Mouse (Mus musculus): Measurements from ENCODE around the gene Map6d1. TPM values are rescaled to one million over a fixed set of nuclear protein-coding genes. Genes with fewer than 3 reads are reported as not detected.

Gene Map6d1
- total RNA-seq, 2 experiments from 2014 or later: 0.26 to 0.78 TPM

GRCm38 (mm10) chr16:20227504-20227903 is 13.7 kb downstream of the Map6d1 start:
- Histone ChIP-seq H3K4me3 (no peak overlapping the region), H3K27ac (no peak overlapping the region)
- no peak for DNase-seq
- 0 out of 2 replicates have a peak, but pooled peaks have one; percentile 9 for TF ChIP-seq CTCF (IDR thresholded peaks at IDR 0.05)
- intact Hi-C loops (cut with DNase I): no loop called here

DNA sequence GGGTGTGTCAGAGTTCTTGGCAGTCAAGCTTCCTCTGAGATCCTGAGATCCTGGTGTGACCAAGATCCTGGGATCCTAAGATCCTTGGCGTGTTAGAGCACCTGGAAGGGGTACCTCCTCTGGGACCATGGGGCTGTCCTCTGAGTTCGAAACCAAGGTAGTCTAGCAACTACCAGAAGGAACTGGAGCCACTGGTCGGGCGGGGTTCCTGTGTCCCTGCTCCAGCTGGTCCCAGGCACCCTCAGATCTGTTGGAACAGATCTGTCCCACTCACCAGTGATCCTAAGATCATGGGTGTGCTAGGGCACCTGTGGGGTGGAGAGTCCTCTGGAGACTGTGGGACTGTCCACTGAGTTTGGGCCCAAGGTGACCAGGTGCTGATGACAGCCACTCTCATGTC is 14.5 kb downstream of the Map6d1 start:
- H3K27ac ChIP-seq: no peak overlapping the region
- TF ChIP-seq CTCF (IDR thresholded peaks at IDR 0.05): no peak
- no peak overlapping the region for H3K4me3 ChIP-seq
- intact Hi-C loops (cut with DNase I): no loop called here
- DNase-seq: no peak

DNA sequence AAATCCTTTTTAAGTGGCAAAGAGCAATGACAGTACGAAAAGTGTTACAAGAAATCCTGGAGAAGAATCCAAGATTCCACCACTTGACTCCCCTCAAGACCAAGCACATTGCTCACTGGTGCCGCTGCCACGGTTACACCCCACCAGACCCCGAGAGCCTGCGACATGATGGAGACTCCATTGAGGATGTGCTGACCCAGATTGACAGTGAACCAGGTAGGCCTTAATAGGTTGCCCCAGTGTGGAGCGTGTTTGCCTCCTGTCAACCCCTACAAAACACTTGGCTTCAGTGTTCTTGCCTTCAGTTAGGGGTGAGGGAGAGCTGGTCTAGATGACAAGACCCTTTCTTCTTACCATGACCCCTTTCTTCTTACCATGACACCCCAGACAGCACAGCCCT is 18.4 kb downstream of the Map6d1 start:
- DNase-seq: no peak
- no peak overlapping the region for H3K4me3 ChIP-seq
- no peak overlapping the region for H3K27ac ChIP-seq
- intact Hi-C loops (cut with DNase I): no loop called here
- no peak for TF ChIP-seq CTCF (IDR thresholded peaks at IDR 0.05)

GRCm38 (mm10) chr16:20213591-20214226 is 27.4 kb downstream of the Map6d1 start:
- Histone ChIP-seq H3K4me3 (no peak overlapping the region), H3K27ac (no peak overlapping the region)
- DNase-seq: peak; percentile 51
- intact Hi-C loops (cut with DNase I): loop anchor here (1.0 to 5.0 kb wide), 2 partner anchors 89 to 269 kb away; partner anchors contain the start of gene Parl
- TF ChIP-seq CTCF (IDR thresholded peaks at IDR 0.05): peak; percentile 82

DNA sequence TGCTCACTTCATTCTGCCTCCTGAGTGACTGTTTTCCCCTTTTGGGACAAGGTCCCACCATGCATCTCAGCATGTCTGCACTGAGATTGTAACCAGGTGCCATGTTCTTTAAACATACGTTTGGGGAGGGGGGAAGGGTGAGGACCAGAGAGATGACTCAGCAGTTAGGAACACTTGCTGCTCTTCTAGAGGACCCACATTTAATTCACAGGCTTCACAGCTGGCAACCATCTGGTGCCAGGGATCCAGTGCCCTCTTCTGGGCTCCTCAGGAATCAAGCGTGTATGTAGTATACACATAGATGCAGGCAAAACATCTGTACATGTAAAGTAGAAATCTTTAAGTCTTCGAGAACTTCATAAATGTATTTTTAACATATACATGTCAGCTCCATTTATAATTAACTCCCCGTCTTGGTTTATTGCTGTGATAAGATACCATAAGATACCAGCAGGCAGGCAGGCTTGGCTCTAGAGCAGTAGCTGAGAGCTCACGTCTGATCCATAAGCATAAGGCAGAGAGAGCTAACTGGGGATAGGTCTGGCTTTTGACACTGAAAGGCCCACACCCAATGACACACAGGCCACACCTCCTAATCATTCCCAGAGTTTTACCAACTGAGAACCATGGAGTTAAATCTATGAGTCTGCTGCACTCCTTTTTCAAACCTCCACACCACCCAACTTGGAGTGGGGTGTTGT is 41.5 kb downstream of the Map6d1 start:
- intact Hi-C loops (cut with DNase I): no loop called here
- no peak for TF ChIP-seq CTCF (IDR thresholded peaks at IDR 0.05)
- DNase-seq: no peak
- Histone ChIP-seq H3K27ac (no peak overlapping the region), H3K4me3 (no peak overlapping the region)

DNA sequence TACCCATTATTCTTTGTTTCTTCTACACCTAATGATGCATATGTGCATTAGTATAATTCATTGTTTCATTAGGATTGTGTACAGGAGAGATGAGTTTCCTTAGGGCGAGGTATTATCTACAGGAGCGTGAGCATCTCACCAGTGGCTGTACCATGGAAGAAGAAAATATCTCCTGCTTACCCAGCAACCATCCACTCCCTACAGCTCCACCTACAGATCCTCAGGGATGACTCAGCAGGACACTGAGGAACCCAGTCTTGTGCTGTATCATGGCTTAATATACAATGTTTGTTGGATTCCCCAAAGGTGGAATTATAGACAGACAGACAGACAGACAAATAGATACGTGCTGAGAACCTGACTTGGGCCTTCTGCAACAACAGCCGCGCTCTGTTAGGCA is 44.2 kb downstream of the Map6d1 start:
- no peak overlapping the region for H3K27ac ChIP-seq
- TF ChIP-seq CTCF (IDR thresholded peaks at IDR 0.05): no peak
- intact Hi-C loops (cut with DNase I): no loop called here

GRCm38 (mm10) chr16:20195546-20195945 is 45.6 kb downstream of the Map6d1 start:
- Histone ChIP-seq H3K4me3 (no peak overlapping the region), H3K27ac (no peak overlapping the region)
- peak; percentile 51 for TF ChIP-seq CTCF (IDR thresholded peaks at IDR 0.05)
- DNase-seq: no peak
- intact Hi-C loops (cut with DNase I): no loop called here

More for the DNA sequence above, 44.2 kb downstream of the Map6d1 start:
- no peak overlapping the region for H3K4me3 ChIP-seq
- DNase-seq: no peak

- no peak overlapping the region for H3K4me3 ChIP-seq
- intact Hi-C loops (cut with DNase I): no loop called here
- no peak for DNase-seq
- TF ChIP-seq CTCF (IDR thresholded peaks at IDR 0.05): no peak
- H3K27ac ChIP-seq: peak overlapping the region; percentile 10; the same call in 1 of the 2 replicates
These were observed 49.1 kb downstream of the Map6d1 start for GRCm38 (mm10) chr16:20192043-20192442.

GRCm38 (mm10) chr16:20191161-20191882 is 49.8 kb downstream of the Map6d1 start:
- DNase-seq: no peak
- intact Hi-C loops (cut with DNase I): no loop called here
- Histone ChIP-seq H3K27ac (no peak overlapping the region), H3K4me3 (no peak overlapping the region)
- no peak for TF ChIP-seq CTCF (IDR thresholded peaks at IDR 0.05)

- peak; percentile 25 for DNase-seq
- intact Hi-C loops (cut with DNase I): loop anchor here (10.0 kb wide), 1 partner anchor 461 kb away; no protein-coding TSS in a partner anchor
- no peak overlapping the region for H3K27ac ChIP-seq
- TF ChIP-seq CTCF (IDR thresholded peaks at IDR 0.05): peak; percentile 63
- no peak overlapping the region for H3K4me3 ChIP-seq
These were observed 55.8 kb downstream of the Map6d1 start for GRCm38 (mm10) chr16:20185368-20185767.

Other genes starting within 250 kb of the Map6d1 start
- 100 to 1,000 TPM; 178 to 187 TPM for gene Klhl24, start 143.8 kb downstream of the Map6d1 start, total RNA-seq (2021)
- gene Yeats2, start 100.3 kb downstream of the Map6d1 start, total RNA-seq (2021): 1 to 10 TPM; 5.7 to 6.9 TPM
- 10 to 100 TPM; 60.9 to 69.8 TPM for gene Parl, start 61.0 kb upstream of the Map6d1 start, total RNA-seq (2021)
- gene Cyp2ab1, start 84.0 kb upstream of the Map6d1 start, total RNA-seq (2021): 1 to 10 TPM in 1 of 2 experiments, under 1 TPM in 1; 0.18 to 1.0 TPM
- 10 to 100 TPM; 54.4 to 66.0 TPM for gene Abcc5, start 185.0 kb upstream of the Map6d1 start, total RNA-seq (2021)